Mouse (Mus musculus): ENCODE measurements at regions not wholly inside any gene's neighbourhood (a gene's known extent, or its start where the extent isn't known, plus 50 kb on each side); places are given as distances from the start of the nearest gene placed in this dataset.

- TF ChIP-seq CTCF (IDR thresholded peaks at IDR 0.05; ENCODE audit: low read depth, low read length) (no peak), POLR2A (IDR thresholded peaks at IDR 0.05; ENCODE audit: extremely low read depth, insufficient read depth, low read length) (no peak)
Observed at GRCm38 (mm10) chr14:71326521-71327105, 727.0 kb upstream of the Fam160b2 start.
